Mouse (Mus musculus) cerebellum, adult 2 months (tissue): Measurements from ENCODE around the gene Dnajb2.

Experiments
- CTCF ChIP-seq: fragments of 200-500 bp; IDR thresholded peaks from 2 replicates; pipeline ENCODE4 v1.5.1; 2011; ENCODE audit warnings: low read depth, mild to moderate bottlenecking, control low read depth, low read length, moderate library complexity, borderline replicate concordance; ENCODE audit not compliant: insufficient read depth
- POLR2A ChIP-seq: fragments of 200-500 bp; IDR thresholded peaks from 2 replicates; pipeline ENCODE4 v1.6.1; 2011; ENCODE audit warnings: low read length, control low read depth, borderline replicate concordance; ENCODE audit not compliant: insufficient read depth

DNA sequence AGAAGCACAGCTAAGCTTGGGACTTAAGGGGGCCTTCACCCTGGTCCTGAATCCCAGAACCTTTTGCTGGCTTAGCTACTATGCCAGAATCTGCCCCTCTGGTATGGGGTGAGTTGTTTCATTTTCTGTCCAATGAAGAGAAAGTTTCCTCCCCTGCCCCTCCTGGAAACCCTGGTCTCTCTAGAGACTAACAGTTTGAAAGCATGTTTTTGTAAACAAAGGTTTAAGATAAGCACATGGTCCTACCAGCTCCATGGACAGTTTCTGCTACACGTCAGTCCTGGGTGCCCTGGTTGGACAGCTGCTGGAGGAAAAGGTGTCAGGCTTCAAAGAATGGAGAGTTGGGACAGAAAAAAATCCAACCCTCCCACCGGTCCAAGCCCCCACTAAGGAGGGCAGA lies 45.6 kb upstream of the Dnajb2 start:
- TF ChIP-seq POLR2A: no peak
- no peak for TF ChIP-seq CTCF
